Mouse (Mus musculus): ENCODE results near the gene Gpbar1. TPM values are rescaled to one million over a fixed set of nuclear protein-coding genes. Genes with fewer than 3 reads are reported as not detected.
"Not testable (repeated sequence)": the region's sequence is repeated elsewhere in the genome, so short reads cannot be mapped to it uniquely, and the experiment has no call there.

Gpbar1 gene
- polyA plus RNA-seq, 2 experiments from 2014 or later, result 0.32 TPM; not detected in 1

DNA sequence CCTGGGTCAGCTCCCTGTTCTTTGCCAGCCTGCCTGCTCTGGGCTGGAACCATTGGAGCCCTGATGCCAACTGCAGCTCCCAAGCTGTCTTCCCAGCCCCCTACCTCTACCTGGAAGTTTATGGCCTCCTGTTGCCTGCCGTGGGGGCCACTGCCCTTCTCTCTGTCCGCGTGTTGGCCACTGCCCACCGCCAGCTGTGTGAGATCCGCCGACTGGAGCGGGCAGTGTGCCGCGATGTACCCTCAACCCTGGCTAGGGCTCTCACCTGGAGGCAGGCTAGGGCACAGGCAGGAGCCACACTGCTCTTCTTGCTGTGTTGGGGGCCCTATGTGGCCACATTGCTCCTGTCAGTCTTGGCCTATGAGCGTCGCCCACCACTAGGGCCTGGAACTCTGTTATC is 638 bp downstream of the Gpbar1 start:
- ATAC-seq, result no peak

DNA sequence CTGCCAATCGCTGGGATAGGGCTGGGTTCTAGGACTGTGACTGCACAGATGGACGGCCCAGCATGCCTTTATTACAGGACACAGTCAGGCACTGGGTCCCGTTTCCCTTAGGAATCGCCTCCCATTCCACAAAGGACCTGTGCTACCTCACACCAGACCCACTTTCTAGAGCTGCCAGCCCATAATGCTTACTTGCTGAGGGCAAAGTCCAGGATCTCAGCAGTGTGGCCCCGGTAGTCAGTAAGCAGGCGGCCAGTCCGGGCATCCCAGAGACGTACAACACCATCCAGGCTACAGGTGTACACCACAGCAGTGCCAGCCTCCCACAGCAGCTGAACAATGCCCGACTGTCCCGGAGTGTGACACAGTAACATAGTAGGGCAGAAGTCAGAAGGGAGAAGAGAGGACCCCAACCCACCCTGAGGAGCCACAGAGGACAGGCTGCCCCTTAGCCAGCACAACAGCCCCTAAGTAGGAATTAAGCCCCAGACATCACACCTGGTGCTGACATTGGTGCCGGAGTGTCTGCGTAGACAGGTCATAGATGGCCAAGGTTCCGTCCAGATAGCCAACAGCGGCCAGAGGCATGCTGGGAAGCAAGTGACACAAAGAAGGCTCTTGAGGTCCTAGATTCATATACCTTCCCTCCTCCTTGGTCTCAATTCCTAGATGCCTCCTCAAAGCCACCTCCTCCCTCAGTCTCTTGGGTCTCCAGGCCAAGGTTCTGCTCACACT is 2.4 kb downstream of the Gpbar1 start:
- ATAC-seq, result no peak

DNA sequence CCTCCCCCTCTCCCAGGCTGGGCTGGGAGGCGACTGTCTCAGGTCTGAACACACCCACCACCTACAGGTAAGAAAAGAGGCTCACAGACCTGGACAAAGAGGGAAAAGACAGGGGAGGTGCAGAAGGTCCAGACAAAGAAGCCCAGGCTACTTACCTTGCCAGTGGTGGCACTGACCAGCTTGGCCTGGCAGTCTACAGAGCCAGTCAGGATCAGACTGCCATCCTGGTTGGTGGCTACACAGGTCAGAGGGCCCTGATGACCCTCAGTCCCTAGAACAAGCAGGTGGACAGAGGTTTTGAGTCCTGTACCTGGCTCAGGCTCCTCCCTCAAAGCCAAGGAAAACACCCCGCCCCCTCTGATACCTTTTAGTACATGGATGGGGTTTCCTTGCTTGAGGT is 3.0 kb downstream of the Gpbar1 start:
- ATAC-seq, result no peak

DNA sequence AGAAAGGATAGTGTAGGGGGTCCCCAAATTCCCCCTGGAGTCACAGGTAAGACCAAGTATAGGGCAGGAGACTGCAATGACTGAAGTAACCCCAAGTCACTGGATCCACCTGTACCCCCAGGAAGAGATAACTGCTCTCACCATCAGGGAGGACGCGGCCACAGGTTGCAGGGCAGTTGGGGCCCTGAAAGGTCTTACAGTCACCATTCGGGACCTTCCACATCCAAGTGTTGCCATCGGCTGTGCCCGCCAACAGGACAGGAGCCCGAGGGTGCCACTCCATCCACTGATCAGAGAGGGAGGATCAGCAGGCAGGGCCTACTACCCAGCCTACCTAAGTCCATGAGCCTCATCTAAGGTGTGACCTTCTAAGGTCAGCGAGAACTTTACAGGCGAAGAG is 3.5 kb downstream of the Gpbar1 start:
- no peak for ATAC-seq

DNA sequence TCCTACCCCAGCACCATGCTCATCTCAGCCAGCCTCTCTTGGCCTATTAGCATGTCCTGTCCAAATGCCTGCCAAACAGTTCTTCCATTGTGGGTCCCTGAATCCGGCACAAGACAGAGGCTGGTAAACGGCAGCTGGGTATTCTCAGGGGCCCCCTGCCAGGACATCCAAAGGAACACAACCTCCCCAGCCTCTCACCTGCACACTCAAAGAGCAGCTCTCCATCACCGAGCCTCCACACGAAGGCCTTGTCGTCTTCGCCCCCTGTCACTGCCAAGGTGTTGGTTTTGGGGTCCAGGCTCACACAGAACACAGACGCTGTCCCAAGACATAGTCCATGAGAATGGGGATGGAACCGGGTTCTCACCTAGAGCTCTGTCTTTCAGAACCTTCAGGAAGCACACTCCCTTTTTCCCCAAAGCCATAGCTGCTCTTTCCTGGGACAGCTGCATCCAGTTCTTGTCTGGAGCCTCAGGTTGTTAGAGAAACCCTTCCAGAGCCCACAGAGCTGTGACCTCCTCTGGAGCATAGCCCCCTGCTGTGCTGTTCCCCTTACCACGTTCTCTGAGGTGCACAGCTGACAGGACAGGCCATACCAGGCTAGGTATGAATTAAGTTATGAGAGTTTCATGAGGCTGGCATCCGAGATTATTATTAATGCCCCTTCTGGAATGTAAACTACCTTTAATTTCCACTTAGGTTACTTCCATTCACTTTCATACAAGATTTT is 4.7 kb downstream of the Gpbar1 start:
- no peak for ATAC-seq

DNA sequence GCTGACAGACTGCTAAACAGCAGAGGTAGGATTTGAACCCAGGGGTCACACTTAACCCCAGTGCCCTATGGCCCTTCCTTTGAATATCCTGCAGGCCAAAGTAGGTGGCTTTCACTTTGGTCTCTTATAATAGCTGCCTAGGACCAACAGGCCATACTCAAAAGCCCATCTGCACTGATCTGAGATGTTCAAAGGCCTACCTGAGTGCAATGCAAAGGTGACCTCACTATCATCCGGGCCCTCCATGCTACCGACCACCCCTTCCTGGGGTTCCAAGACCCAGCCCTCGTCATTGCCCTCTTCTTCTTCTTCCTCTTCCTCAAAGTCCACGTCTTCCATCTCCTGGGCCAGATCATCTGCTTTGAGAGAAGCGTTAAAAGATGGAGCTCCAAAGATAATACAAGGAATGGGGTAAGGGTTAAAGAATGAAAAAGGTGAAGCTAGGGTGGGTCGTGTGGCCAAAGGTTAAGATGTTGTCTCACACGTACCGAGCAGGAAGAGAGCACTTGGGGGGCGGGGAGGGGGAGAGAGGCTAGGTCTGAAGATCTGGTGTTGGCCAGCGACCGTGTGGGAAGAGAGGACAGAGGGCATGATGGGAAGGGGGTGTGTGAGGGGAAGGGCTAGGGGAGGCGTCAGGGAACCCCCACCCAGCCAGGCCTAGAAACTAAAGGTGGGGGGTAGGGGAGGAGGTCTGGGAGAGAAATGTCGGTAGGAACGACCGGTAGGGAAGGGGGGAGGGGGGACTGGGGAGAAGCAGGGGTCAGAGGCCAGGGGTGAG is 5.5 kb downstream of the Gpbar1 start:
- no peak for ATAC-seq

DNA sequence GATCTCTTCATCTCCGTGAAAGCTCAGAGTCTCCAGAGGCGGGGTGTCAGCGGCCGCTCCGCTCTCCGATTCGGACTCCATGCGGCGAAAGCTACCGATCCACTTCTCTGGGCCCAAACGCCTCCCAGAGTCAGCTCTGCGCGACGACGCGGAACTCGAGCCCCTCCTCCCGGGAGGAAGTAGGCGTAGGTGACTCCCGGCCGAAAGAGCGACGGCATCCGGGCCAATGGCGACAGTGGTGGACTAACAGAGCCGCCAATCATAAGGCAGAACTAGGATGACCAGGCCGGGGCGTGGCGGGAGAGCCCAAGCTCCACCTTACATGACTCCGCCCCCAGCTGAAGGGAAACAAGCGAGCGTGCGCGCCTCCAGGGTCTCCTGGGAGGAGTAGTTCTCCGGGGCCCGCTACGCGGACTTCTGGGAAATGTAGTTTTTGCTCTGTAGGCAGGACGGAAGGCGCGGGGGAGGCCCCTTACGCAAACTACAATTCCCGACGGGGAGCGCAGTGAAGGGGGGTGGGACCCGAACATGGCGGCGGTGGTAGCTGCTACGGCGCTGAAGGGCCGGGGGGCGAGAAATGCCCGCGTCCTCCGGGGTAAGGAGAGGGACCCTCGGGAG is 6.3 kb downstream of the Gpbar1 start, which contains the start of the genes Aamp and Pnkd:
Gene Aamp, minus strand, starts transcription at position 196 of the 618 bp plus-strand sequence.
Gene Pnkd, plus strand, starts transcription at position 388 of the 618 bp plus-strand sequence.
- ATAC-seq, result peak; percentile 94

DNA sequence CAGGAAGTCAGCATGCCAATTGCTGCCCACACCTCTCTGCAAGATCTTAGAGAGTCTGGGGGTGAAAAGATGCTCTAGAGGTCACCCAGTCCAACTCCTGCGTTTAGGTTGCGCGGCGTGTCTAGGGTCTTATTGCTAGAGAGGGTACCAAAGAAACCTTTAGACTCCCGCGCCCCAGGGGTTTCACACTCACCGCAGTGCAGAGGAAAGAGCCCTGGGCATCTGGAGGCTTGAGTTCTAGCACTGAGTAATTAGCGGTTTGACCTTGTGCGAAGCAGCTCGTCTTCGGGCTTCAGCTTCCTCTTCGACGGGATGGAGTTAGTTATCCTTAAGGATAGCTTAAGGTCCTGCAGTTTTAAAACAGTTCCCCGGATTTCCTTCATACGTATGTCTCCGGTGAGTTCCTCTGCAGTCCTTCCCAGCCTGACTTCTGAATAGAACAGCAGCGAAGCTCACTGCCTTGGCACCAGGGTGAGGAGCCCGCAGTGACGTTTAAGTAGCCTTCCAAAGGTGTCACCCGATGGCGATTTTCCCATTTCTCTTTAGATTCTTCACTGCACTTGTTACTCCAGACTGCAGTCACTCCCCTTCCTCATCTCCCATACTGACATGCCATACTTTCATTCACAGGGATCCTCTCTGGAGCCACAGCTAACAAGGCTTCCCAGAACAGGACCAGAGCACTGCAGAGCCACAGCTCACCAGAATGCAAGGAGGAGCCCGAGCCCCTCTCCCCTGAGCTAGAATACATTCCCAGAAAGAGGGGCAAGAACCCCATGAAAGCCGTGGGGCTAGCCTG is 7.1 kb downstream of the Gpbar1 start:
- no peak for ATAC-seq

DNA sequence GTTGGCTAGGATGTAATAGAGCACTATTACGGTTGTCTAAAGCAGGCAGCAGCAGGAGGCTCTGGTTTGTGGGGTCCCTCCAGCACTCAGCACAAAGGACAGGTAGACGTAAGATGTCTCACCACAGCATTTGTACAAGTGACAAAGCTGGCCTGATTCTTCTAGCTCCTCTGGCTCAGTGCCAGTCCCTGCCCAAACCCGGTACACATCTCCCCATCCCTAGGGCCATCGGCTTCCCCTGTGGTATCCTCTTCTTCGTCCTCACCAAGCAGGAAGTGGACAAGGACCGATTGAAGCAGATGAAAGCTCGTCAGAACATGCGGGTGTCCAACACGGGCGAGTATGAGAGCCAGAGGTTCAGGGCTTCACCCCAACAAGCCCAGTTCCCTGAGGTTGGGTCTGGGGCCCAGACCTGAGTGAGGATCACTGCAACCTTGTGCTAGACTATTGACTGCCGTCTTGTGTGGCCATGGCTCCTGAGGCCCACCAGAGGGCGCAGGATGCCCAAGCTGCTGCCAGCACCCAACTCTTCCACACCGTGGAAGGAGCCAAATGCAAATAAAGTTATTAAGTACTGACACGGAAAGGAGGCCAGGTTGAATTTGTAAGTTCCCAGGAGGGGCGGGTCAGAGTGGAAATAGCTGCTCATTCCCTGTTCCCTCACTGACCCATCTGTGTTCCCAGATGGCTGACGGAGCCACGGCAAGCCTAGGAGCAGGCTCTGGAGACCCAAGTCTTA is 8.7 kb downstream of the Gpbar1 start:
- not testable (repeated sequence) for ATAC-seq

DNA sequence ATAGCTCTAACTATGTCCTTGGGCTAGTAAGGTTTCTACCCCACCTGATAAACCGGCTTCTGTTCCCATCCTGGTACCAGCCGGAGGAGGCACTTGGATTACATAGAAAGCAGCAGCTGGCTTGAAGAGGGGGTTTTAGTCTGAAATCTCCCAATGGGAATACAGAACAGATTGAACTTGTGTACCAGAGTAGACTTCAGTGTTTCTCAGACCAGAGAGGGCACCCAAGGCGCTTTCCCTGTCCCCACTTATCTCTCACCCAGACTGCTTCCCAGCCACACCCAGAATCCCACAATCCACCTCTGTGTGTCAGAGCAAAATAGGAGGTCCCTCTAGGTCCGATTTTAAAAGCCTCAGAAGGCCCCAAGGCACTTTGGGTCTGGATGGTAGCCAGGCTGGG is 10.0 kb downstream of the Gpbar1 start:
- no peak for ATAC-seq

DNA sequence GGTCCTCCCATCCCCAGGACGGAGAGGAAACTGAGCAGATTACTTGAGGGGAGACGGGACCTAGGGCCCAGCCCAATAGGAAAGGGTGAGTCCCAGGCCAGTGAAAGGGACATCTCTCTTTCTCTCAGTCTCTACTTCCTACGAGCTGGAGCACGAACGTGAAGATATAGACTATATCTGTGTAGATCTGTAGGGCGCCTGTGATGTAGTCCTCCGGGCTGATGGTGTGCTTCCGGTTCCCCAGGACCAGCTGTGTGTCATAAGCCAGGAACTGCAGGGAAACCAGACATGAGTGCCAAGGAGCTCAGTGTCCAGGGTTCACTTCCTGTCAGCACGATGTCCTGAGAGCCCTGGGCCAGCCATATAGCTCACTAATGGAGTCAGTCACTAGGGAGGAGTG is 10.9 kb downstream of the Gpbar1 start:
- no peak for ATAC-seq

DNA sequence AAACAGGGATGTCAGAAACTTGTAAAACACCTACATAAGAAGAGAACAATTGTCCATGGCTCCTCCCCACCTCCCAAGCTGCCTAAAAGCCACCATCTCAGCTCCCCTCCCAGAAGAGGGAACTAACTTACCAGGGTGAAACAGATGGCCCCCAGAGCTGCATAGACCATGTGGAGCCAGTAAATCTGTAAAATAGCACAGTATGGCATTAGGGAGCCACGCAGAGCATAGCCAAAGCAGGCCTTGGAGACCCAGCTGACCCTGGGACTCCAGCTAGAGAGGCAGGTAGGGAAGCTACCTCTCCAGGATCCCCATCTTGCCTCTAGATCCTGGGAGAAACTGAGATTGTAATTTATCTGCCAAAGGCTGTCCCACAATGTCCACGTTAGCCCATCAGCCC is 11.4 kb downstream of the Gpbar1 start:
- no peak for ATAC-seq

DNA sequence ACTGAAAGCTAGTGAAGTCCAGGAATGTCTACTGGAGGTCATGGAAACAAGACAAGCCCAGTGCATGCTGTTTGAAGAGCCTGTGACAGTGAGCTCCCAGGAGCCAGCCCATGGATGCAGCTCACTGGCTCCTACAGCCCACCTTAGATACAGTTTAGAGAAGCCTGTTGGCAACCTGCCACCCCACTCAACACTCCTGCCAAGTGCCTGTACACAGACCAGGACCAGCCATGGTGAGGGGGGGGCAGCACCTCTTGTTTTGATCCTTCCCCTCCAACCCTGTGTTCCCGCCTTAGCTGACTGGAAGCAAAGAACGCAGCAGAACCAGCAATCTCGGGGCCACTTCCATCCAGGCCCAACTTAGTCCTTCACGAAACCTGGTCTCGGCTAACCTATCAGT is 11.8 kb downstream of the Gpbar1 start:
- ATAC-seq, result no peak

DNA sequence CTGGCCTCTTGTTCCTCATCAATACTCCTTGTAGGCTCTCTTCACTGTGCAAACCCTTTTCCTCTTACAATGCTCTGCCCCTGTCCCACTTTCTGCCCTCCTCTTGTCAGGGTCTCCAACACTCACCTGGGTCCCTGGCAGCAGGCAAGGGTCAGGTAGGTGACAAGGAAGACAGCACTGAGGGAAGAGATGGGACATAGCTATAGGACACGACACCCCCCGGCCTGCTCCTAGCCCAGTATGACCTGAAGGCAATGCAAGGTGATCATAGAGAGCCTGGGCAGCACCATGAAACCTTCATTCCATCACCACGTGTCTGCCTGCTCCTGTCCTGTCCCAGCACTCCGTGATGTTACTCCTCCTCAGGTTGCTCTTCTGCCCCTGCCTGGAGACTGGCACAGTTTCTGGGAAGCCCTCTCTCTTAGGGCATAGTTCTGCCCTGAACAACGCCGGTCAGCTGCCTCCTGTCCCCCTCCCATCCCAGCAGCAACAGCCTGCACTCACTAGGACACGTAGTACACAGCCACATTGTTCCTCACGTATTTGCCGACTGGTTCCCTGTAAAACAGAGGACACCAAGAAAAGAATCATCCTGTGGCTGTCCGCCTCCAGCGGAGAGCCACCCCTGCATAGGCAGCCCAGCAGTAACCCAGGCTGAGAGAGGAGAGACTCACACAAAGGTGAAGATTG is 14.1 kb downstream of the Gpbar1 start:
- ATAC-seq, result no peak

DNA sequence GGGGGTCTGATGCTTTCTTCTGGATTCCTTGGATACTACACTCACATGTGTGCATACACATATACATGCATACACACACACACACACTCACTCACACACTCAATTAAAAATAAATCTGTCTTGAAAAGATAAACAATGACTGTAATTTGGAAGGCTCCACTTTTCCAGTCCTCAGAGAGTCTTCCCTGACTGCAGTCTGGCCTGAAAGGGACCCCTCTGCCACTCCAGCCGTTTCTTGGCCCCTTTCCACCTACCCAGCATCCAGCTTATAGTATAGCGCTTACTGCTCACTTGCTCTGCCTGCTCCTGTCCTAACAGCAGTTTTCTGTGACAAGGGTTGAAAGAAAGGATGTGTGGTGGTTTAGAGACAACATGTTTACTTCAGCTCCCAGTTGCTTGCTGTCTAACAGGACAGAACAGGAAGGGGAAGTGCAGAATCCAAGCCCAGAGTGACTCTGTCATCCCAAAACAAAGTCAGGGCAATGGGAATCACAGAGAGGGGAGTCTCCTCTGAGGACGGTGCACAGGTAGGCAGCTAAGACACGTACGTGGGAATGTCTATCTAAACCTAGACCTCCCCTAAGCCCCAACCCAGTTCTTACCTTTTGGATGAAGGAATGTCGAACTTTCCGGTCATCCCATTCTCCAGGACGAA is 15.1 kb downstream of the Gpbar1 start:
- ATAC-seq, result no peak

DNA sequence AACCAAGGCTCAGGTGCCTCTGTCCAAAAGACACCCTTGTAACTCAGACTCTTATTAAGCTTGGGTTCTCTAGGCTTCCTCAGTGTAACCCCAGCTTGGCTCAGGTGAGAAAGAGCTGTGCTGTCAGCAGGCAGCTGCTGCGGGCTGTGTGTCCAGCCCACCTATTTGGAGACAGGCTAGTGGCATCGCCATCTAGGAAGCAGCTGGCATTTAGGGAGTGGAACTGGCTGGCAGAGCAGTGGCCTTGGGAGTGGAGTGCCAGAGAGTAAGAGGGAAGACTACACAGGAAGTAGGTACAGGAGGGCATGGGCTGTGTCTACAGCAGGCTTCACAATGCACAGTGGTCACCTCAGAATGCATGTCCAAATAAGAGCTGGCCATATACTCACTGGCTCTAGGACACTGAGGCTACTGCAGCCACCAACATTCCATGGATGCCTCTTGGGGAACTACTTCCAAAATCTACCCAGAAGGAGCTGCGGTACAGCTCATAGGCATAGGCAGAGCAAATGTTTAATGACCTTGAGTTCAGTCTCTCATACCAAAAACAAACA is 15.8 kb downstream of the Gpbar1 start:
- ATAC-seq, result no peak

DNA sequence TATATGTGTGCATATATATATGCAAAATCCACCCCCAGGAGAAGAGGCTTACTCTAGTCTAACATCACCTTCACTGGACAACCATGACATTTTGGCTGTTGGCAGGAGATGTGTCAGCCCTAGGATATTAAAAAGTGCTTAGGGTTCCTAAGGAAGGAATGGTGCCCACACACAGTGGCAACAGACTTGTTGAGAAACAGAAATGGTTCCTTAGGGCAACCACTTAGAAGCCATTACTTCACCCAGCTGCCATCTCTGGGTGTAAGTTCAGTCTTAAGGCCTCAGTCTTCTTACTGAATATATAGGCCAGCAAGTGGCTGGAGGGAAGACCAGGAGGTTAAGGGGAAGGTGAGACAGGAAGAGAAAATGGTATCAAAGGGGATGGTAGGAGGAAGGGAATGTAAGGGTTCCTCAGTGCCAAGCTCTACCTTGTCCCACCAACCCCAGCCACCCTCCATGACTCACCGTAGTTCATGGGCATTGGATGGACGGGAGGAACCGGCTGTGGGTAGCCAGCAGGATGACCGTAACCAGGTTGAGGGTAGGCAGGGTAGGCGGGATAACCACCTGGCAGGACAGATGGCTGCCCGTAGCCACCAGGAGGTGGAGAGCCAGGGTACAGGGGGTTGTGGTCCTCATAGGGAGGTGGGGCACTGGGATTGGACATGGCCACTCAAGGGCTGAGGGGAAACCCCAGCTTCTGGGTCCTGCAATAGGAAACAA is 16.5 kb downstream of the Gpbar1 start:
- ATAC-seq, result no peak

DNA sequence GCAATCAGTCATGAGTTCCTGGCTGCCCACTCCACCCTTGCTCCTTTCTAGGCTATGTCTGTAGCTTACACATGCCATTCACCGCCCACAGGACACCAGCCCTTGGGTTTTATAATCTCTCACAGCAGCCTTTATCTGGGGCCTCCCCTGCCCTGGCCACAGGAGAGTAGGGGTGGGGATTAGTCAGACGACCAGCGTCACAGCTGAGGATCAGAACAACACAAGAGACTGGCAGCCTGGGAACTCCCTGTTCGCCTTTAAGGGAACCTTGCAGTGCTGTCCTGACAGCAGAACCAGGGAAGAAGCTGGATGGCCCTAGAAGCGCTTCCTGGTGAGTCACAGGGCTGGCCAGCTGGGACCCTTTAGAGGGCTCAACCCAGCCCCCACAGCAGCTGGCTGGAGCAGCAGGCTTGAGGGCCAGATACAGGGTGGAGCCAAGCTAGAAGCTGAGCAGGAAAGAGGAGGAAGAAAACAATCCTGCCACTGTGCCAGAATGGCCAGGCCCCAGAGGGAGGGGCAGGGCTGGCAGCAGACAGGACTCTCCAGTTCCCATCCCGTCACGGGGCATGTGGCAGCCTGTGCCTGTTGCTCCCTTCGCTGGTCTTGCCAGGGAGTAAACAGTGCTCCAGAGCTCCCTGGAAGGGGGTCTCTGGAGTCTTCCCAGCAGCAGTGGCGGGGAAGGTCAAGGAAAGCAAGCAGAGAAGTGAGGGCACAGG is 17.3 kb downstream of the Gpbar1 start:
- peak; percentile 92 for ATAC-seq

All from activated CD4-positive, CD25-positive, alpha-beta regulatory T cell, adult 4 months (primary cell).